Mouse (Mus musculus): Measurements from ENCODE around the gene Erg. TPM values are rescaled to one million over a fixed set of nuclear protein-coding genes. Genes with fewer than 3 reads are reported as not detected.
A peak's percentile ranks its signal among the peaks of the same experiment; 100 is the strongest.

Erg gene
- total RNA-seq, 2 experiments from 2014 or later = 5.5 to 5.6 TPM

- no peak for TF ChIP-seq CTCF (IDR thresholded peaks at IDR 0.05)
- DNase-seq (ENCODE audit: extremely low spot score in 1 of 2, low spot score in 2 of 2) = no peak
- intact Hi-C loops (cut with DNase I) = no loop called here
- Histone ChIP-seq H3K27ac (no peak overlapping the region), H3K4me3 (no peak overlapping the region)
Measured at GRCm38 (mm10) chr16:95448643-95449360, 137.6 kb downstream of the Erg start.

GRCm38 (mm10) chr16:95447896-95448295, 138.5 kb downstream of the Erg start:
- DNase-seq (ENCODE audit: extremely low spot score in 1 of 2, low spot score in 2 of 2) = no peak
- Histone ChIP-seq H3K4me3 (no peak overlapping the region), H3K27ac (no peak overlapping the region)
- intact Hi-C loops (cut with DNase I) = no loop called here
- no peak for TF ChIP-seq CTCF (IDR thresholded peaks at IDR 0.05)

GRCm38 (mm10) chr16:95446368-95446767, 140.0 kb downstream of the Erg start:
- no peak for TF ChIP-seq CTCF (IDR thresholded peaks at IDR 0.05)
- intact Hi-C loops (cut with DNase I) = no loop called here
- no peak for DNase-seq (ENCODE audit: extremely low spot score in 1 of 2, low spot score in 2 of 2)

GRCm38 (mm10) chr16:95442023-95442422, 144.4 kb downstream of the Erg start:
- Histone ChIP-seq H3K4me3 (no peak overlapping the region), H3K27ac (no peak overlapping the region)
- no peak for TF ChIP-seq CTCF (IDR thresholded peaks at IDR 0.05)
- intact Hi-C loops (cut with DNase I) = loop anchor here (5.0 kb wide), 1 partner anchor 85 kb away; no protein-coding TSS in a partner anchor
- DNase-seq (ENCODE audit: extremely low spot score in 1 of 2, low spot score in 2 of 2) = no peak

More at GRCm38 (mm10) chr16:95446368-95446767, 140.0 kb downstream of the Erg start:
- Histone ChIP-seq H3K27ac (no peak overlapping the region), H3K4me3 (no peak overlapping the region)

- no peak for TF ChIP-seq CTCF (IDR thresholded peaks at IDR 0.05)
- Histone ChIP-seq H3K4me3 (no peak overlapping the region), H3K27ac (0 out of 2 replicates have a peak overlapping the region, but pooled peaks have one; percentile 1)
- intact Hi-C loops (cut with DNase I) = loop anchor here (5.0 kb wide), 1 partner anchor 84 kb away; no protein-coding TSS in a partner anchor
- DNase-seq (ENCODE audit: extremely low spot score in 1 of 2, low spot score in 2 of 2) = no peak
Measured at GRCm38 (mm10) chr16:95441179-95441578, 145.2 kb downstream of the Erg start.

- no peak overlapping the region for H3K4me3 ChIP-seq
- H3K27ac ChIP-seq = peak overlapping the region; percentile 40; the same call in 1 of the 2 replicates
- TF ChIP-seq CTCF (IDR thresholded peaks at IDR 0.05) = no peak
- peak; percentile 32 to 53 for DNase-seq (ENCODE audit: extremely low spot score in 1 of 2, low spot score in 2 of 2)
- intact Hi-C loops (cut with DNase I) = loop anchor here (5.0 kb wide), 1 partner anchor 83 kb away; no protein-coding TSS in a partner anchor
Measured at GRCm38 (mm10) chr16:95440334-95440733, 146.1 kb downstream of the Erg start.

- no peak overlapping the region for H3K27ac ChIP-seq
- no peak for TF ChIP-seq CTCF (IDR thresholded peaks at IDR 0.05)
- H3K4me3 ChIP-seq = no peak overlapping the region
- DNase-seq (ENCODE audit: extremely low spot score in 1 of 2, low spot score in 2 of 2) = no peak
- intact Hi-C loops (cut with DNase I) = loop anchor here (5.0 kb wide), 1 partner anchor 82 kb away; no protein-coding TSS in a partner anchor
Measured at GRCm38 (mm10) chr16:95439794-95440193, 146.6 kb downstream of the Erg start.

GRCm38 (mm10) chr16:95438848-95439540, 147.4 kb downstream of the Erg start:
- DNase-seq (ENCODE audit: extremely low spot score in 1 of 2, low spot score in 2 of 2) = no peak
- no peak overlapping the region for H3K27ac ChIP-seq
- no peak for TF ChIP-seq CTCF (IDR thresholded peaks at IDR 0.05)
- no peak overlapping the region for H3K4me3 ChIP-seq
- intact Hi-C loops (cut with DNase I) = no loop called here

- TF ChIP-seq CTCF (IDR thresholded peaks at IDR 0.05) = no peak
- no peak overlapping the region for H3K4me3 ChIP-seq
- no peak overlapping the region for H3K27ac ChIP-seq
- intact Hi-C loops (cut with DNase I) = no loop called here
- no peak for DNase-seq (ENCODE audit: extremely low spot score in 1 of 2, low spot score in 2 of 2)
Measured at GRCm38 (mm10) chr16:95436611-95437010, 149.8 kb downstream of the Erg start.

GRCm38 (mm10) chr16:95436051-95436450, 150.3 kb downstream of the Erg start:
- intact Hi-C loops (cut with DNase I) = no loop called here
- DNase-seq (ENCODE audit: extremely low spot score in 1 of 2, low spot score in 2 of 2) = no peak
- no peak for TF ChIP-seq CTCF (IDR thresholded peaks at IDR 0.05)
- Histone ChIP-seq H3K4me3 (no peak overlapping the region), H3K27ac (no peak overlapping the region)

GRCm38 (mm10) chr16:95434434-95434833, 152.0 kb downstream of the Erg start:
- TF ChIP-seq CTCF (IDR thresholded peaks at IDR 0.05) = no peak
- intact Hi-C loops (cut with DNase I) = no loop called here

GRCm38 (mm10) chr16:95432540-95432971, 153.8 kb downstream of the Erg start:
- no peak for DNase-seq (ENCODE audit: extremely low spot score in 1 of 2, low spot score in 2 of 2)
- Histone ChIP-seq H3K4me3 (no peak overlapping the region), H3K27ac (no peak overlapping the region)
- intact Hi-C loops (cut with DNase I) = no loop called here
- no peak for TF ChIP-seq CTCF (IDR thresholded peaks at IDR 0.05)

More at GRCm38 (mm10) chr16:95434434-95434833, 152.0 kb downstream of the Erg start:
- no peak overlapping the region for H3K27ac ChIP-seq
- H3K4me3 ChIP-seq = no peak overlapping the region
- no peak for DNase-seq (ENCODE audit: extremely low spot score in 1 of 2, low spot score in 2 of 2)
